Mouse (Mus musculus): ENCODE results near the gene Pacrg.

DNA sequence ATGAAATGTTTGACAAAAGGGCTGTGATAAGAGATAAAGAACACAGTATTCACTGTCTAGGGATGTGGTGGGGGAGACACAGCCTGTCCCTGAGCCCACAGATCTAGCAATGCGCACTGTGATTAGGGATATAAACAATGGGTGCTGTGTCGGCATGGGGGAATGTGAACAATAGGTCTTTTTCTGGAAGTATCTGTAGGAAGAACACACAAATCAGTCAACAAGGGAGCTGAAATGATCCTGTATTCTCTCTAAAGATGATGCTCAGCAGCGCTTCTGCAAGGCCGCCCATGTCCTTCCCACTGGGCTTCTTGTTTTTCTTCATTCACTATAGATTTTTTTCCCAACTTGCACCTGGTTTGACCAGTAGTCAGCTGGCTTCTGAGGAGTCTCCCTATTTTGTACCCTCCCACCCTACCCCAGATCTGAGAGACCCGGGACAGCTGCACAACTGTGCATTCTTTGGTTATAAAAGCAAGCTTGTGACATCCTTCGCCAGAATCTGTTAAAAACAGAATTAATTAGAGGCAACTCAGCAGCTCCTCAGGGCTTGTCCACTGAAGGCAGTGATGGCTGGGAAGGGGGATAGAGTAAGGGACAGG is 356.1 kb downstream of the Pacrg start:
- TF ChIP-seq POLR2A (IDR thresholded peaks at IDR 0.05; ENCODE audit: control insufficient read depth, low read depth, low read length) (no peak), CTCF (IDR thresholded peaks at IDR 0.05; ENCODE audit: control insufficient read depth, insufficient read depth, insufficient replicate concordance, low read depth, low read length) (no peak)
